8 mouse cellular contexts compared by ENCODE assay signal in the genomic region with DNA sequence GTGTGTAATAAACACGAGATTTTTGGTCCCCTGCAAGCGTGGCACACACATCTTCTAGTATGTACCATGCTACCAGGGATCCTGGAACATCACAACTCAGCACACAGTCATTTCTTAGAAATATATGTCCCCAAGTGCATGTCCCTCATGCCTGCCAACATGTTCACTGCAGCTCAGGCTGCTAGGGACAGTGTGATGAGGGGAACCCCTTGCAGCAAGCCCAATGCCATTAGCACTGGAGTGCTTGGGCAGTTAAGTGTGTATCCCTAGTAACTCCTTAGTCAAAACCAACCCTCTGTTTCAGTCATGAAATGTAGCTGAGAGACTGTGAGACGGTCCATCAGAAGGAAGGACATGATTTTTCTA.
DNase-seq lines count a peak whose midpoint lies in the region; ATAC-seq and TF ChIP-seq lines count a peak whose summit lies in the region.
"Had no signal": no experiment of that assay in that cellular context is flagged by ENCODE, and none has a peak within 500 bp of the region (broad histone marks: within the 10 kb centered on the region; RNA-seq: fewer than 3 reads in every experiment).

No protein-coding gene starts in this region.

- no peaks in the 10 kb centered on the region for H3K9me3 ChIP-seq in lung, embryonic 14.5 days (ENCODE audit: low read depth, low read length)
- no peaks in the 10 kb centered on the region for H3K9me3 ChIP-seq in forebrain, embryonic 13.5 days (replicated peaks)
- H3K9me3 ChIP-seq in limb, embryonic 10.5 days (replicated peaks), result no peaks in the 10 kb centered on the region
- no peaks in the 10 kb centered on the region for H3K9me3 ChIP-seq in neural tube, embryonic 15.5 days (replicated peaks)

- no peak for DNase-seq in lung, embryonic 14.5 days
- DNase-seq in lung, adult 18-20 months, result no peak
- no peak for DNase-seq in limb, embryonic 10.5 days (ENCODE audit: low spot score)
- no peak for DNase-seq in layer of hippocampus, adult 8-10 months (ENCODE audit: low spot score in 2 of 2)
- no peak for DNase-seq in kidney, adult 9 months
- DNase-seq: cerebellum, adult 8-10 months had no signal

- H3K27me3 ChIP-seq in lung, embryonic 14.5 days (ENCODE audit: insufficient read depth, low read length), result no peaks in the 10 kb centered on the region
- no peaks in the 10 kb centered on the region for H3K27me3 ChIP-seq in forebrain, embryonic 13.5 days
- H3K27me3 ChIP-seq in limb, embryonic 10.5 days (ENCODE audit: low read depth, poor library complexity, severe bottlenecking), result no peaks in the 10 kb centered on the region
- H3K27me3 ChIP-seq in neural tube, embryonic 15.5 days (replicated peaks), result no peaks in the 10 kb centered on the region

- no peaks in the 10 kb centered on the region for H3K36me3 ChIP-seq in lung, embryonic 14.5 days (ENCODE audit: insufficient read depth)
- H3K36me3 ChIP-seq in forebrain, embryonic 13.5 days (ENCODE audit: poor library complexity, severe bottlenecking), result no peaks in the 10 kb centered on the region
- H3K36me3 ChIP-seq in limb, embryonic 10.5 days, result no peaks in the 10 kb centered on the region
- H3K36me3 ChIP-seq in neural tube, embryonic 15.5 days, result no peaks in the 10 kb centered on the region

- no peak overlapping the region for H3K9ac ChIP-seq in lung, embryonic 14.5 days
- peak overlapping the region; percentile 63 for H3K9ac ChIP-seq in forebrain, embryonic 13.5 days
- H3K9ac ChIP-seq in neural tube, embryonic 15.5 days (replicated peaks), result peak overlapping the region; percentile 47

- peak overlapping the region; percentile 53 for H3K4me2 ChIP-seq in lung, embryonic 14.5 days
- peak overlapping the region; percentile 61 for H3K4me2 ChIP-seq in forebrain, embryonic 13.5 days
- H3K4me2 ChIP-seq in neural tube, embryonic 15.5 days, result peak overlapping the region; percentile 62

- H3K27ac ChIP-seq in lung, embryonic 14.5 days (ENCODE audit: low read depth), result no peak overlapping the region
- H3K27ac ChIP-seq in forebrain, embryonic 13.5 days, result peak overlapping the region; percentile 90
- H3K27ac ChIP-seq in limb, embryonic 10.5 days, result peak overlapping the region; percentile 77
- H3K27ac ChIP-seq in neural tube, embryonic 15.5 days (replicated peaks), result peak overlapping the region; percentile 86

- 0 out of 2 replicates have a peak, but pooled peaks cover 3% of the 10 kb centered on the region for H3K4me1 ChIP-seq in lung, embryonic 14.5 days (ENCODE audit: insufficient read depth)
- H3K4me1 ChIP-seq in forebrain, embryonic 13.5 days, result peaks cover 21% of the 10 kb centered on the region
- peaks cover 21% of the 10 kb centered on the region for H3K4me1 ChIP-seq in limb, embryonic 10.5 days
- H3K4me1 ChIP-seq in neural tube, embryonic 15.5 days, result peaks cover 19% of the 10 kb centered on the region

- H3K4me3 ChIP-seq in lung, embryonic 14.5 days (ENCODE audit: low read depth, low read length), result no peak overlapping the region
- peak overlapping the region; percentile 33 for H3K4me3 ChIP-seq in forebrain, embryonic 13.5 days
- H3K4me3 ChIP-seq in limb, embryonic 10.5 days, result no peak overlapping the region
- H3K4me3 ChIP-seq in neural tube, embryonic 15.5 days (replicated peaks), result peak overlapping the region; percentile 34

- no peak for ATAC-seq in lung, embryonic 14.5 days (ENCODE audit: insufficient read depth)
- ATAC-seq in forebrain, embryonic 13.5 days, result peak; percentile 25; the same call in 1 of the 2 replicates
- ATAC-seq in neural tube, embryonic 15.5 days (ENCODE audit: low FRiP score), result peak; percentile 48

- no peak for TF ChIP-seq CTCF in lung, embryonic 14.5 days (IDR thresholded peaks at IDR 0.05; ENCODE audit: low read depth)

- 52% methylated on average over 3 of the region's 3 CpGs for WGBS in lung, embryonic 14.5 days
- WGBS in forebrain, embryonic 13.5 days, result 27% methylated on average over 3 of the region's 3 CpGs
- 47% methylated on average over 3 of the region's 3 CpGs for WGBS in limb, embryonic 10.5 days
- WGBS in neural tube, embryonic 15.5 days, result 22% methylated on average over 3 of the region's 3 CpGs

Comparison
In these comparisons a context has a peak if more than half of its experiments do, and no peak if none do; other contexts are left out.
1. H3K4me3 ChIP-seq: peak in forebrain, embryonic 13.5 days (single experiment) and neural tube, embryonic 15.5 days (single experiment); none in lung, embryonic 14.5 days (single experiment) and limb, embryonic 10.5 days (single experiment).
2. Peak in every context shown above with its lines, with median percentiles within 50 percentile points of each other: H3K4me2 ChIP-seq.